Mouse (Mus musculus): ENCODE data around the gene Elmsan1.

The Elmsan1 gene

GRCm38 (mm10) chr12:84214495-84215175, 4.0 kb downstream of the Elmsan1 start:
- no peak for DNase-seq

DNA sequence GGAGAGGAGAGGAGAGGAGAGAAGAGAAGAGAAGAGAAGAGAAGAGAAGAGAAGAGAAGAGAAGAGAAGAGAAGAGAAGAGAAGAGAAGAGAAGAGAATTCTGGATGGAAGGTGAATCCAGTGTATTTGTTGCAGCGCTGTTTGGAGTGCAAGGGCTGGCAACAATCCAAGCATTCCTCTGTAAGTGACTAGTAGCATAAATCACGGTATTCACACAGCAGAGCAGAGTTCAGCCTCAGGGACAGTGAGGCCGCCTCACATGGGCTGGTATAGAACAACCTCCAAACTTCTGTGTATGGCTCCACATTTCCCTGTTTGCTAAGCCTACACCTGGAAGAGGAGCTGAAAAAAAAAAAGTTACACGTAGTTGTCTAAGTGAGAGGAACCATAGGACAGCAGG, 6.4 kb downstream of the Elmsan1 start:
- no peak for DNase-seq

- DNase-seq: no peak
Observed at GRCm38 (mm10) chr12:84211021-84211538, 7.6 kb downstream of the Elmsan1 start.

DNA sequence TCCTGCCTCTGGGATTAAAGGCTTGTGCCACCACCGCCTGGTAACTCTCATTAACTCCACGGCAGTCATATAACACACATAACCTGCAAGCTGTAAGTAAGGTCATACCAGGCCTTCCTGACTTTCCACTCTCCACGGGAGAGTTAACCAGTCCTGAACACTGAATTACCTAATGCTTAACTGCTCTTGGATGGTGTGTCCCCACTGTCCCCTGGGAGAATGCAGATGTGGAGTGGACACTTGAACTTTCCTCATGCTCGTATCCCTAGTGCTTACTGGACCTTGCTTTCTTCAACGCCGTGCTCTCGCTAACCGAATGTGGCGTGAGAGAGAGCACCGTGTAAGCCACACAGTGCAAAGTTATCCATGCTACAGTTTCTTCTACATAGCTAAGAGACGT, 8.4 kb downstream of the Elmsan1 start:
- no peak for DNase-seq

GRCm38 (mm10) chr12:84209093-84209492, 9.6 kb downstream of the Elmsan1 start:
- DNase-seq: no peak

DNA sequence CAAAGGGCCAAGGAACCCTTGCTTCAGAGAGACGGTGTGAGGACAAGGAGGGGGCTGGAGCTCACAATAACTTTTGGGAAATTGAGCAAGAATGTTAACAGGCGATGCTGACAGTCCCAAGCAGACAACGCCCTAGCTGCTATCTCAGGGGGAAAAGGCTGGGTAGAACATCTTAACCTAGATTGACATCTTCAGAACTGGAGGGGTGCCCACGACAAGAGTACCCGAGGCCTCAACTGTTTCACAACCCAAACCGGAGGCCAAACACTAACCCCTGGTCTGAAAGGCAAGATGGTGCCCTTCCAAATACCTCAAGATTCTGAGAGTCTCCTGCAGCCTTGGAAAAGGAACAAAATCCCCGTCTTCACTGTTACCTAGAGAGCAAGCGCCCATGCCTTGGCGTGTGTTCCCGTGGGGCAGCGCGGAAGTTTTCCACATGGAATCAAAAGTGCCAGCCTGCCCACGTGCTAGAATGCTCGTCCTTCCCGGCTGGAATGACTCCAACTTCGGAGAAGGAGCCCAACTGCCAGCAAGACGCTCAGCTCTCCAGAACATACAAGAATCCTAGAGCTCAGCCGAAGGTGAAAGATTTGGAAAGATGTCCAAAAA, 11.4 kb downstream of the Elmsan1 start:
- no peak for DNase-seq

GRCm38 (mm10) chr12:84206525-84206924, 12.2 kb downstream of the Elmsan1 start:
- peak; percentile 65 for DNase-seq

- peak; percentile 7 for DNase-seq
Observed at GRCm38 (mm10) chr12:84205659-84206185, 13.0 kb downstream of the Elmsan1 start.

DNA sequence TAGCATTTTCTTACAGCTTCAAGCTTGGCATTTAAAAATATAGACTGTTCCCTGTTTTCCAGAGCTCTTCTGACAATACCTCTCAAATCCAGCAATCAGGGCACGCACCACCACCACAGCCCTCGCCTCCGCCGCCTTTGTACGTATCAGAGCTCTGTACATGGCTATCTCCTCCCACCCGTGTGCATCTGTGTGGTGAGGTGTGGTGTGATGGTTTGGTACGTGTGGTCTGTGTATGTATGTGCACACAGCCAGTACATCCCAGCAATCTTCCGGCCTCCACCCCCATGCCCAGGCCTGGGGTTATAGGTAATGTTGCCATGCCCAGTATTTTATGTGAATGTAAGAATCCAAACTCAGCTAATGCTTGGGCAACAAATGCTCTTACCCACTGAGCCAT, 14.0 kb downstream of the Elmsan1 start:
- DNase-seq: no peak

GRCm38 (mm10) chr12:84203778-84204216, 14.9 kb downstream of the Elmsan1 start:
- peak; percentile 21 for DNase-seq

DNA sequence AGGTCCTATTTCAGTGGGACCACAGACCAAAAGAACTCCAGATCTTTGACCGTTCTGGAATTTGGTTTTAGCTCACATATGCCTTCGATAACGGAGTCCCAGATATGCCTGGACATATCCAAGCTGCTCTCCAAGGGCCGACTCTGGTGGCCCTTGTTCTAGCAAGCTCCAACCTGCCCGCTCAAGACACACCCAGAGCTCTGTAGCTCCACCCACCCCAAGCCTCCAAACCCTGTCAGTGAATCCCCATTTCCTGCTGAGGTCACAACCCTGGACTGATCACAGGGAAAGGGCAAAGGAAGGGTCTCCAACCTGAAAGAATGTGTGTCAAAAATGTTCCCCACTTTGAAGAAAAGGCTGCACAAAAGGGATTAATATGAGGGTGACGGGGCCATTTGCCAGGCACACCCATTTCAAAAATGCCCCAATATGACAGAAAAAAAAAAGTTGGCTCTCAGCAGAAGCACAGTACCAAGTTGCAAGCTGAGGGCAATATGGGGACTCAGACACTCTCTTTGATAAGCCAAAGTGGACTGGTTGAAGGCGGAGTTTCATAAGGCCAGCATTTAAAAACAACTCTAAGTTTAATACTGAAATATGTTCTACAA, 15.4 kb downstream of the Elmsan1 start:
- DNase-seq: no peak

GRCm38 (mm10) chr12:84202561-84202960, 16.1 kb downstream of the Elmsan1 start:
- no peak for DNase-seq

GRCm38 (mm10) chr12:84201686-84202484, 16.8 kb downstream of the Elmsan1 start:
- no peak for DNase-seq

- DNase-seq: no peak
Observed at GRCm38 (mm10) chr12:84201222-84201621, 17.5 kb downstream of the Elmsan1 start.

DNA sequence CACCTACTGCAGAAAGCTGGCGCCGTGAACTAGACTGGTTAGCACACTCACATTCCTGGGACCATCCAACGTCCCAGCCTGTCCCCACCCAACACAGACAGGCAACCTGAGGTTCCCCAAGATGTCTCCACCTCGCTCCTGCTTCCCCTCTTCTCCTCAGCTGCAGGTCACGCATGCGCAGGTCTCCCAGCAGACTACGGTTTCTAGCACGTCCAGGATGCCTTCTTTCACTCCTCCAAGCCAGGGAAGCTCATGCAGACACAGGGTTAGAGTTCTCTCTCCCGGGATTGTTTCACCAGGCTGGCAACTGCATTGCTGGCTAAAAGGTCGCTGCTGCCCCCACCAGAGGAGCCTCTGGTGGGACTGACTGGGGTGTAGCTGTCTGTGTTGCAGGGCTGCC, 19.8 kb downstream of the Elmsan1 start:
- no peak for DNase-seq

DNA sequence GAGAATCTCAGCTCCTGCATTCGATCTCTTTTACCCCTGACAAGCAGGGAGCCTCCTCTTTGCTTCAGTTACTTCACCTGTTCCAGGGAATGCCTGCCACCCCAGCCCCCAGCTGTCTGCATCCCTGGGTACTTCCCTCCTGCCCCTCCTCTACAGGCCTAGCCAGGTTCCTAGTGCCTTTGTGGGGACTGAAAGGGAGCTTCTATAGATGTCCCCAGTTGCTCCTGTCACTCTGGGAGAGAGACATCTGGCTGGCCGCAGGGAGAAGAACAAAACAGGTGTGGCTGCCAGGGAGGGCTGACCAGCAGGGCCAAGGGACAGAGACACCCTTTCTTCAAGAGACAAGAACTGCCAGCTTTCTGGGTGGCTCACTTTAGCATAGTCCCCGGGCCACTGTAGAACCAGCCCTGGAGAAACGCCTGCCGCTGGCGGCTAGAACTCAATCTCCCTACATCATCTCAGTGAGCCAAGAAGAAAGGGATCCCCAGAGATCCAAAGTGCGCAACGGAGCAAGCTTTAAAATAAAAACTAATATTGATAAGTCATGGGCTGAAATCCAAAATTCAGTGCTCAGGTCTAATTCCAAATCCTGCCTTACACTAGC, 20.5 kb downstream of the Elmsan1 start:
- no peak for DNase-seq

GRCm38 (mm10) chr12:84195195-84195594, 23.5 kb downstream of the Elmsan1 start:
- DNase-seq: no peak

DNA sequence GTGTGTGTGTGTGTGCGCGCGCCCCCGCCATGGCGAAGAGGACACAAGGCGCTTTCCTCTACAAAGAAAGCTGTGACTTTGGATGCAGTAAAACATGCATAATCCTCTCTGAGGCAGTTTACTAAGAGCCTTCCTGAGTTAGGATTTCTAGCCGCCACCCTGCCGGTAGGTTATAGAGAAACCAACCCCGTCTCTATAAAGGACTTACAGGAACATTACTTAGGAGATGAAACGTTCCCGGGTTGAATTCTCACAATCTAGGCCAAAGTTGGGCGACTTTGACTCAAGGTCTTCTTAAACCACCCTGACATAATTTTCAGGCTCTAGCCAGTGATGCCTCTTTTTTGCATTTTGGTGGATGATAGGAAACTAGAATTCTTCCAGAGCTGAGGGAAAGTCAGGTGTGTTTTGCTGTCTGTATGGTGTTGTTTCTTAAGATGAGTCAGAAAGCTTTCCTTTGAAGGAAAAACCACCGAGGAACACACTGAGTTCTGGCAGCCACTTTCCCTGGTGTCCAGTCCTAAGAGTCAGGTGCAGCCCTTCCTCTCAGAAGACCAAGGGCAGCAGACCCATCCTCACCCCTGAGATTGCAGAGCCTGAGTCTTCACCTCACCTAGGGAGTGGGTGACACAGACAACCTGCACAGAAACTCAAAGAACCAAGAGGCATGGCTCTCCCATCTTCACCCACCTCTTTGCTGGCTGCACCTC, 24.1 kb downstream of the Elmsan1 start:
- no peak for DNase-seq

DNA sequence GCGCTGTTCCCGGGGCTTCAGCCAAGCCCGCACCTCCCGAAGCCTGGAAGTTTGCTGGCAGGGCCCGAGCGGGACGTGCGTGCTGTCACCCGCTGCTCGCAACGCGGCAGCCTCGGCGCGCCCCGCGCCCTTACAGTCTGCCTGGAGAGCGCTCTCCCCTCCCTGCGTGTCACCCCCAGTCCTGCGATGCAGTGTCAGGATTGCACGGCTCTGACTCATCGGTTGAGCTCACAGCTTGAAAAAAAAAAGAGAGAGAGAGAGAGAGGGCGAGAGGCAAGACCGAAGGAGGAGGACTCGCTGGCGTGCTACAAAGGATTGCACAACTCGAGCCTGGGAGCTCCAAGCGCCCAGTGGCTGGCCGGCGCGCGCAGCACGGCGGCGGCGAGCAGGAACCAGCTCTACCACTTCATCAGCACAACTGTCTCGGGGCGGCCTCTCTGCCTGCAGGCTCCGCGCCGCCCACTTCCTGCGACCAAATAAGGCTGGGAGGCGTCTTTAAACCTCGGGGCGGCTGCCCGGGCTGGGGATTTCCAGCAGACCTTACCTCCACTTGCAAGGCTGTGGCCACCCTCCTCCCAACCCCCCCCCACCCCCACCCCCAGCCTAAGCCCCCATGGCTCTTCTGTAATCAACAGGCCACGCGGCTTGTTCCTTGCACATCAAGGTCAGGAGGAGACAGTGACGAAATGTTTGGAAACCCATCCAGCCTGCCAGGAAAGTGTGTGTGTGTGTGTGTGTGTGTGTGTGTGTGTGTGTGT, 24.9 kb downstream of the Elmsan1 start:
- DNase-seq: peak; percentile 94

GRCm38 (mm10) chr12:84192741-84193641, 25.7 kb downstream of the Elmsan1 start:
- DNase-seq: peak; percentile 69
